Mouse (Mus musculus) neural tube, embryonic 13.5 days (tissue): ENCODE measurements at regions not wholly inside any gene's neighbourhood (a gene's known extent, or its start where the extent isn't known, plus 50 kb on each side); places are given as distances from the start of the nearest gene placed in this dataset.

Experiments used
- ATAC-seq: fragments of 200-750 bp; cut with Nextera tagmentation; 2 replicates; pipeline ENCODE4 v1.8.0; 2017; ENCODE audit warnings: low read depth, mild to moderate bottlenecking, moderate TSS enrichment, moderate library complexity
- H3K27ac ChIP-seq: fragments of 300-500 bp; sonication (generic); replicated peaks from 2 replicates; pipeline ENCODE4 v1.5.1; 2015; ENCODE audit warnings: moderate library complexity, mild to moderate bottlenecking, inconsistent platforms
- H3K27me3 ChIP-seq: fragments of 300-500 bp; sonication (generic); 2 replicates; pipeline ENCODE4 v1.6.1; 2015; ENCODE audit warnings: mild to moderate bottlenecking, inconsistent platforms
- H3K36me3 ChIP-seq: fragments of 300-500 bp; sonication (generic); 2 replicates; pipeline ENCODE4 v1.6.1; 2015; ENCODE audit warnings: mild to moderate bottlenecking, inconsistent platforms
- H3K4me1 ChIP-seq: fragments of 300-500 bp; sonication (generic); replicated peaks from 2 replicates; pipeline ENCODE4 v1.6.1; 2015; ENCODE audit warnings: inconsistent platforms
- H3K4me2 ChIP-seq: fragments of 300-500 bp; sonication (generic); 2 replicates; pipeline ENCODE4 v1.6.1; 2015; ENCODE audit warnings: inconsistent platforms, mild to moderate bottlenecking, moderate library complexity
- H3K4me3 ChIP-seq: fragments of 300-500 bp; sonication (generic); 2 replicates; pipeline ENCODE4 v1.5.1; 2015; ENCODE audit warnings: mild to moderate bottlenecking, inconsistent platforms
- H3K9ac ChIP-seq: fragments of 300-500 bp; sonication (generic); 2 replicates; pipeline ENCODE4 v1.6.1; 2015; ENCODE audit warnings: moderate library complexity, mild to moderate bottlenecking, inconsistent platforms
- H3K9me3 ChIP-seq: fragments of 300-500 bp; sonication (generic); 2 replicates; pipeline ENCODE4 v1.6.1; 2016; ENCODE audit warnings: inconsistent platforms
- WGBS: fragments of 180-500 bp; shearing (Covaris S2); methylation state at CpG from one replicate; pipeline ENCODE4 v1.1.7; 2015; 5-methylcytosine and 5-hydroxymethylcytosine counted together

GRCm38 (mm10) chr2:57616525-57617225 lies 379.2 kb downstream of the Gpd2 start:
- H3K9me3 ChIP-seq, result no peaks in the 10 kb centered on the region
- H3K4me1 ChIP-seq, result peaks cover 20% of the 10 kb centered on the region
- 2% methylated on average over 19 of the region's 19 CpGs for WGBS
- H3K27me3 ChIP-seq, result peaks cover 4% of the 10 kb centered on the region; the same call in 1 of the 2 replicates
- H3K27ac ChIP-seq, result peak overlapping the region; percentile 67
- peak overlapping the region; percentile 37 for H3K4me3 ChIP-seq
- peak overlapping the region; percentile 55 for H3K9ac ChIP-seq
- ATAC-seq, result peak; percentile 37
- no peaks in the 10 kb centered on the region for H3K36me3 ChIP-seq
- peak overlapping the region; percentile 63 for H3K4me2 ChIP-seq

GRCm38 (mm10) chr2:57617258-57617657 lies 379.8 kb downstream of the Gpd2 start:
- Histone ChIP-seq H3K9me3 (no peaks in the 10 kb centered on the region), H3K4me2 (peak overlapping the region; percentile 63), H3K4me1 (peaks cover 20% of the 10 kb centered on the region), H3K36me3 (no peaks in the 10 kb centered on the region), H3K27ac (peak overlapping the region; percentile 67; the same call in 1 of the 2 replicates), H3K9ac (peak overlapping the region; percentile 55; the same call in 1 of the 2 replicates), H3K4me3 (peak overlapping the region; percentile 37), H3K27me3 (peaks cover 4% of the 10 kb centered on the region; the same call in 1 of the 2 replicates)
- peak; percentile 70 for ATAC-seq
- 35% methylated on average over 2 of the region's 2 CpGs for WGBS

- 68% methylated on average over 2 of the region's 2 CpGs for WGBS
- no peak overlapping the region for H3K4me3 ChIP-seq
Measured at GRCm38 (mm10) chr2:57644117-57644516, 353.6 kb upstream of the Galnt5 start.

GRCm38 (mm10) chr2:57644541-57644940 lies 353.1 kb upstream of the Galnt5 start:
- no peak overlapping the region for H3K4me2 ChIP-seq
- H3K9me3 ChIP-seq, result no peaks in the 10 kb centered on the region
- ATAC-seq, result no peak
- H3K4me1 ChIP-seq, result no peaks in the 10 kb centered on the region
- no peaks in the 10 kb centered on the region for H3K27me3 ChIP-seq
- H3K36me3 ChIP-seq, result no peaks in the 10 kb centered on the region
- no peak overlapping the region for H3K9ac ChIP-seq
- whole genome bisulfite sequencing, result 81% methylated on average over 2 of the region's 2 CpGs
- no peak overlapping the region for H3K4me3 ChIP-seq
- H3K27ac ChIP-seq, result no peak overlapping the region

More at GRCm38 (mm10) chr2:57644117-57644516, 353.6 kb upstream of the Galnt5 start:
- no peaks in the 10 kb centered on the region for H3K9me3 ChIP-seq
- H3K27ac ChIP-seq, result no peak overlapping the region
- ATAC-seq, result no peak
- no peaks in the 10 kb centered on the region for H3K27me3 ChIP-seq
- no peaks in the 10 kb centered on the region for H3K36me3 ChIP-seq
- H3K4me1 ChIP-seq, result no peaks in the 10 kb centered on the region
- H3K4me2 ChIP-seq, result no peak overlapping the region
- no peak overlapping the region for H3K9ac ChIP-seq

- no peaks in the 10 kb centered on the region for H3K36me3 ChIP-seq
- H3K9ac ChIP-seq, result no peak overlapping the region
- WGBS, result 83% methylated on average over 4 of the region's 4 CpGs
Measured at GRCm38 (mm10) chr2:57649002-57649401, 348.7 kb upstream of the Galnt5 start.

GRCm38 (mm10) chr2:57657409-57657808 lies 340.3 kb upstream of the Galnt5 start:
- no peak overlapping the region for H3K4me2 ChIP-seq
- H3K4me1 ChIP-seq, result no peaks in the 10 kb centered on the region
- ATAC-seq, result no peak
- no peak overlapping the region for H3K27ac ChIP-seq
- WGBS, result 88% methylated on average over 4 of the region's 4 CpGs
- no peaks in the 10 kb centered on the region for H3K36me3 ChIP-seq
- no peak overlapping the region for H3K9ac ChIP-seq
- H3K27me3 ChIP-seq, result no peaks in the 10 kb centered on the region
- no peaks in the 10 kb centered on the region for H3K9me3 ChIP-seq
- H3K4me3 ChIP-seq, result no peak overlapping the region

More at GRCm38 (mm10) chr2:57649002-57649401, 348.7 kb upstream of the Galnt5 start:
- Histone ChIP-seq H3K4me2 (no peak overlapping the region), H3K27ac (no peak overlapping the region), H3K27me3 (no peaks in the 10 kb centered on the region), H3K4me3 (no peak overlapping the region), H3K4me1 (no peaks in the 10 kb centered on the region), H3K9me3 (no peaks in the 10 kb centered on the region)
- ATAC-seq, result no peak

- H3K27ac ChIP-seq, result no peak overlapping the region
- H3K4me1 ChIP-seq, result no peaks in the 10 kb centered on the region
- no peak overlapping the region for H3K4me3 ChIP-seq
- no peaks in the 10 kb centered on the region for H3K27me3 ChIP-seq
- no peak for ATAC-seq
- H3K4me2 ChIP-seq, result no peak overlapping the region
- H3K36me3 ChIP-seq, result no peaks in the 10 kb centered on the region
- H3K9ac ChIP-seq, result no peak overlapping the region
- 92% methylated on average over 1 of the region's 1 CpGs for WGBS
- H3K9me3 ChIP-seq, result no peaks in the 10 kb centered on the region
Measured at GRCm38 (mm10) chr2:57661838-57662237, 335.8 kb upstream of the Galnt5 start.

- no peak overlapping the region for H3K27ac ChIP-seq
- no peaks in the 10 kb centered on the region for H3K27me3 ChIP-seq
- no peaks in the 10 kb centered on the region for H3K9me3 ChIP-seq
- H3K36me3 ChIP-seq, result no peaks in the 10 kb centered on the region
- H3K4me2 ChIP-seq, result no peak overlapping the region
- H3K4me3 ChIP-seq, result no peak overlapping the region
- 0 out of 2 replicates have a peak, but pooled peaks cover 7% of the 10 kb centered on the region for H3K4me1 ChIP-seq
- 64% methylated on average over 3 of the region's 3 CpGs for WGBS
- no peak for ATAC-seq
- H3K9ac ChIP-seq, result no peak overlapping the region
Measured at GRCm38 (mm10) chr2:57672007-57672643, 325.6 kb upstream of the Galnt5 start.

- H3K9me3 ChIP-seq, result no peaks in the 10 kb centered on the region
- WGBS, result 83% methylated on average over 3 of the region's 3 CpGs
- no peaks in the 10 kb centered on the region for H3K27me3 ChIP-seq
- H3K27ac ChIP-seq, result no peak overlapping the region
- no peak overlapping the region for H3K4me2 ChIP-seq
- H3K4me1 ChIP-seq, result no peaks in the 10 kb centered on the region
- no peaks in the 10 kb centered on the region for H3K36me3 ChIP-seq
- H3K4me3 ChIP-seq, result no peak overlapping the region
- H3K9ac ChIP-seq, result no peak overlapping the region
- no peak for ATAC-seq
Measured at GRCm38 (mm10) chr2:57689877-57690276, 307.8 kb upstream of the Galnt5 start.

GRCm38 (mm10) chr2:57696992-57697772 lies 300.5 kb upstream of the Galnt5 start:
- H3K9me3 ChIP-seq, result no peaks in the 10 kb centered on the region
- ATAC-seq, result no peak
- H3K4me3 ChIP-seq, result peak overlapping the region; percentile 9; the same call in 1 of the 2 replicates
- peak overlapping the region; percentile 44 for H3K4me2 ChIP-seq
- peaks cover 19% of the 10 kb centered on the region for H3K4me1 ChIP-seq
- 0 out of 2 replicates have a peak overlapping the region, but pooled peaks have one; percentile 33 for H3K27ac ChIP-seq
- no peaks in the 10 kb centered on the region for H3K36me3 ChIP-seq
- 35% methylated on average over 11 of the region's 11 CpGs for whole genome bisulfite sequencing
- H3K27me3 ChIP-seq, result peaks cover 7% of the 10 kb centered on the region; the same call in 1 of the 2 replicates
- no peak overlapping the region for H3K9ac ChIP-seq

GRCm38 (mm10) chr2:57698659-57699061 lies 299.0 kb upstream of the Galnt5 start:
- peak overlapping the region; percentile 36 for H3K4me3 ChIP-seq
- peaks cover 19% of the 10 kb centered on the region for H3K4me1 ChIP-seq
- peak overlapping the region; percentile 62 for H3K4me2 ChIP-seq
- ATAC-seq, result peak; percentile 94
- H3K27ac ChIP-seq, result no peak overlapping the region
- H3K27me3 ChIP-seq, result peaks cover 7% of the 10 kb centered on the region; the same call in 1 of the 2 replicates
- WGBS, result 1% methylated on average over 11 of the region's 11 CpGs
- no peaks in the 10 kb centered on the region for H3K9me3 ChIP-seq
- H3K9ac ChIP-seq, result peak overlapping the region; percentile 46; the same call in 1 of the 2 replicates
- H3K36me3 ChIP-seq, result no peaks in the 10 kb centered on the region

- Histone ChIP-seq H3K27ac (no peak overlapping the region), H3K9me3 (no peaks in the 10 kb centered on the region), H3K9ac (peak overlapping the region; percentile 46), H3K4me1 (peaks cover 19% of the 10 kb centered on the region), H3K4me2 (peak overlapping the region; percentile 62), H3K4me3 (peak overlapping the region; percentile 36), H3K27me3 (peaks cover 7% of the 10 kb centered on the region; the same call in 1 of the 2 replicates), H3K36me3 (no peaks in the 10 kb centered on the region)
- peak; percentile 84 for ATAC-seq
- 9% methylated on average over 4 of the region's 4 CpGs for WGBS
Measured at GRCm38 (mm10) chr2:57699226-57699625, 298.5 kb upstream of the Galnt5 start.
